Mouse (Mus musculus): ENCODE measurements at regions not wholly inside any gene's neighbourhood (a gene's known extent, or its start where the extent isn't known, plus 50 kb on each side); places are given as distances from the start of the nearest gene placed in this dataset.

- DNase-seq (ENCODE audit: low read depth): peak; percentile 4
Observed at GRCm38 (mm10) chr6:96053476-96053875, 59.5 kb upstream of the Fam19a1 start.

GRCm38 (mm10) chr6:96057011-96057410 lies 55.9 kb upstream of the Fam19a1 start:
- DNase-seq (ENCODE audit: low read depth): no peak

GRCm38 (mm10) chr6:96057575-96058159 lies 55.3 kb upstream of the Fam19a1 start:
- DNase-seq (ENCODE audit: low read depth): no peak

GRCm38 (mm10) chr6:96061979-96062378 lies 51.0 kb upstream of the Fam19a1 start:
- DNase-seq (ENCODE audit: low read depth): no peak

All from 416B (cell line).